Mouse (Mus musculus): ENCODE measurements at regions not wholly inside any gene's neighbourhood (a gene's known extent, or its start where the extent isn't known, plus 50 kb on each side); places are given as distances from the start of the nearest gene placed in this dataset.
A peak's percentile ranks its signal among the peaks of the same experiment; 100 is the strongest.
"Not testable (repeated sequence)": the region's sequence is repeated elsewhere in the genome, so short reads cannot be mapped to it uniquely, and the experiment has no call there.

DNA sequence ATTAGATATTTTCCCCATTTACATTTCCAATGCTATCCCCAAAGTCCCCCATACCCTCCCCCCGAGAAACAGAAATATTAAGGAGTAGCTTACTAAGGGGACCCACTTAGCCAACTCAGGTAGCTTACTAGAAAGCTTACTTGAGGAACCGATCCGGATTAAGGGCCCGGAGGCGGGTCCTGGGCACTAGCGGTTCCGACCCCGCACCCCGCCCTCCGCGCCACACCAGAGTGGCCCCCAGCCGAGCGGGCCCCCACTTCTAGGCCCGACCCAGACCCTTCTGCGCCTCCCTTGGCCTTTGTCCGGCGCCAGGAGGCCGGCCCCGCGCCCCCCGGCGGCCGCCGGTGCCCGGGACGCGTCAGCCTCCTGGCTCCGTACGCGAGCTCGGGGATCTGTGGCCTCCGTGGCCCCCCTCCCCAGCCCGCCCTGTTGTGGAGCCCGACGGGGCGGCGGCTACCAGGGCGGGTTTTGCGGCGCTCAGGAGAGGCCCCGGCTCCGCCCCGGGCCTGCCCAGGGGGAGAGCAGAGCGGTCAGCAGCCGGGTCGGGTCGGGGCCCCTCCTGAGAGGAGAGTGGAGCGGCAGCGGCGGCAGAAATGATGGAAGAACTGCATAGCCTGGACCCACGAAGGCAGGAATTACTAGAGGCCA is 106.5 kb downstream of the Zfp600 start:
- peak; percentile 2 for DNase-seq

DNA sequence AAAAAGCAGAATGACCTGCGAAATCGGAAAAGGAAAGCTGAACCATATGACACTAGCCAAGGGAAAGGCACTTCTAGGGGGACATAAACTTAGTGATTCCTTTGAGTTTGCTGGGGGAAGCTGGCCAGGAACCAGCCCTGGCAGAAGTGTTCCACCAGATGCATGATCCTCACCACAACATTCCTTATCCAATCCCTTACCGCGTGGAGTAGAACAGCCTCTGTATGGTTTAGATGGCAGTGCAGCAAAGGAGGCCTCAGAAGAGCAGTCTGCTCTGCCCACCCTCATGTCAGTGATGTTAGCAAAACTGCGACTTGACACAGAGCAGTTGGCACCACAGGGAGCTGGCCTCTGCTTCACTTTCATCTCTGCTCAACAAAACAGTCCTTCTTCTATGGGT is 107.2 kb downstream of the Zfp600 start:
- not testable (repeated sequence) for DNase-seq

DNA sequence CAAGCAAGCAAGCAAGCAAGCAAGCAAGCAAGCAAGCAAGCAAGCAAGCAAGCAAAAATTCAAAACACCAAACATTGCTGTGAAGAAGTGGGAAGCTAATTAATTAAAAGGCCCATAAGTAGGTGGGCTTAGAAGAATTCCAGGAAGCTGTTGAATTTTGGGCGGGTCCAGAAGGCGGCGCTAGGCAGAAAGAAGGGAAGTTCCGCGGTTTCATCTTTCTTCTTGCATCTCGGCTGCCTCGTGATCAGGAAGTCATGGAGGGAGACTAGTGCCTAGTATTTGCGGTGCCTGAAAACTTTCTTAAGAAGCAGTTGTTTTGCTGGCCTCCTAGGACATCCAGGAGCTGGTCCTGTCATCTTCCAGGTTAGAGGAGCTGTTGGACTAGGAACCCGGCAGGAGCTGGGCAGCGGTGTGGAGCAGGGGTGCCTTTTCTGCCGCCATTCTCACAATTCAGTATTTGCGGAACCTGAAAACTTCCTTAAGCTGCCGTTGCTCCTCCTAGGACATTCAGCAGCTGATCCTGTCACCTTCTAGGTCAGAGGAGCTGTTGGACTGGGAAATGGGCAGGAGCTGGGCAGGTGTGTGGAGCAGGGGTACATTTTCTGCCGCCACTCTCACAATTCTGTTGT is 113.6 kb downstream of the Zfp600 start:
- DNase-seq, result not testable (repeated sequence)

Measured in kidney, adult 18-20 months (tissue).